Mouse (Mus musculus) CH12.LX (cell line): ENCODE measurements around the gene Mier3. TPM values are rescaled to one million over a fixed set of nuclear protein-coding genes. Genes with fewer than 3 reads are reported as not detected.

ENCODE experiments used
- DNase-seq: peaks from one replicate; pipeline ENCODE4 v3.0.0-alpha.2; 2013; ENCODE audit errors: extremely low read depth
- H3K27ac ChIP-seq: 2 replicates; pipeline ENCODE4 v1.5.1; 2012; ENCODE audit warnings: low read depth, mild to moderate bottlenecking, control low read depth, moderate library complexity; ENCODE audit not compliant: insufficient read depth
- H3K27me3 ChIP-seq: replicated peaks from 2 replicates; pipeline ENCODE3; 2012; ENCODE audit warnings: inconsistent platforms
- H3K36me3 ChIP-seq, 2 experiments: replicated peaks in 1 of 2; 2 replicates each; pipeline versions ENCODE3 to v1.6.1; 2012; ENCODE audit warnings: inconsistent platforms in 1 of 2, low read length in 1 of 2, mild to moderate bottlenecking in 1 of 2, mixed read lengths in 1 of 2, moderate library complexity in 1 of 2; ENCODE audit not compliant: control insufficient read depth in 1 of 2, insufficient read depth in 1 of 2
- H3K4me1 ChIP-seq, 2 experiments: 2 replicates each; pipeline ENCODE4 v1.6.1; 2012; ENCODE audit warnings: inconsistent platforms in 1 of 2, moderate library complexity in 1 of 2; ENCODE audit not compliant: insufficient read depth in 2 of 2, control insufficient read depth in 1 of 2
- H3K4me2 ChIP-seq: 2 replicates; pipeline ENCODE4 v1.6.1; 2012; ENCODE audit warnings: low read depth, mild to moderate bottlenecking, control low read depth; ENCODE audit not compliant: poor library complexity, insufficient read depth, severe bottlenecking
- H3K4me3 ChIP-seq, 3 experiments: fragments of 150-350 bp in 1 of 3; sonication (generic) in 1 of 3; replicated peaks in 1 of 3; 2 replicates each; pipeline versions ENCODE3 to v1.5.1; 2011 to 2012; ENCODE audit warnings: low read depth in 2 of 3, low read length in 2 of 3, mild to moderate bottlenecking in 2 of 3, moderate library complexity in 2 of 3, control low read depth in 1 of 3, improper control_type of control experiment in 1 of 3, inconsistent platforms in 1 of 3, mixed read lengths in 1 of 3; ENCODE audit not compliant: poor library complexity in 1 of 3
- H3K79me2 ChIP-seq: replicated peaks from 2 replicates; pipeline ENCODE4 v1.6.1; 2012; ENCODE audit warnings: mild to moderate bottlenecking, moderate library complexity; ENCODE audit not compliant: control insufficient read depth, poor library complexity, insufficient read depth, severe bottlenecking; ENCODE audit errors: extremely low read depth
- H3K9ac ChIP-seq: 2 replicates; pipeline ENCODE4 v1.6.1; 2012; ENCODE audit warnings: low read depth, mild to moderate bottlenecking, control low read depth, moderate library complexity; ENCODE audit not compliant: insufficient read depth
- H3K9me3 ChIP-seq: replicated peaks from 2 replicates; pipeline ENCODE3; 2012; ENCODE audit warnings: low read length, inconsistent platforms, mixed read lengths
- BHLHE40 ChIP-seq: IDR thresholded peaks from 2 replicates; pipeline ENCODE4 v1.6.1; 2011; ENCODE audit warnings: mild to moderate bottlenecking, low read depth, low read length, improper control_type of control experiment
- CHD1 ChIP-seq: IDR thresholded peaks from 2 replicates; pipeline ENCODE4 v1.6.1; 2012; ENCODE audit warnings: low read depth, low read length, improper control_type of control experiment, inconsistent platforms
- CHD2 ChIP-seq: IDR thresholded peaks from 2 replicates; pipeline ENCODE4 v1.6.1; 2011; ENCODE audit warnings: low read length, improper control_type of control experiment
- EP300 ChIP-seq: IDR thresholded peaks from 2 replicates; pipeline ENCODE4 v1.6.1; 2011; ENCODE audit warnings: low read length, improper control_type of control experiment
- GABPA ChIP-seq: IDR thresholded peaks from 2 replicates; pipeline ENCODE4 v1.6.1; 2012; ENCODE audit warnings: low read depth, low read length, improper control_type of control experiment, inconsistent platforms; ENCODE audit not compliant: insufficient replicate concordance
- HCFC1 ChIP-seq: IDR thresholded peaks from 2 replicates; pipeline ENCODE4 v1.6.1; 2012; ENCODE audit warnings: low read depth, mild to moderate bottlenecking, inconsistent platforms, low read length, improper control_type of control experiment
- IRF4 ChIP-seq: IDR thresholded peaks from 2 replicates; pipeline ENCODE4 v1.6.1; 2014; ENCODE audit warnings: low read depth, mild to moderate bottlenecking, inconsistent platforms, low read length, improper control_type of control experiment
- JUND ChIP-seq: conservative IDR thresholded peaks from 2 replicates; pipeline ENCODE4 v1.6.1; 2011; ENCODE audit warnings: low read depth, low read length, improper control_type of control experiment
- KAT2A ChIP-seq: IDR thresholded peaks from 2 replicates; pipeline ENCODE4 v1.6.1; 2012; ENCODE audit warnings: low read length, improper control_type of control experiment, inconsistent platforms; ENCODE audit not compliant: insufficient replicate concordance
- MAFK ChIP-seq: IDR thresholded peaks from 2 replicates; pipeline ENCODE4 v1.6.1; 2011; ENCODE audit warnings: low read length, improper control_type of control experiment; ENCODE audit not compliant: insufficient replicate concordance
- MAX ChIP-seq: IDR thresholded peaks from 2 replicates; pipeline ENCODE4 v1.6.1; 2011; ENCODE audit warnings: low read length, improper control_type of control experiment
- MAZ ChIP-seq: IDR thresholded peaks from 2 replicates; pipeline ENCODE4 v1.6.1; 2012; ENCODE audit warnings: low read depth, mild to moderate bottlenecking, inconsistent platforms, low read length, improper control_type of control experiment, moderate library complexity
- MXI1 ChIP-seq: IDR thresholded peaks from 2 replicates; pipeline ENCODE4 v1.6.1; 2011; ENCODE audit warnings: mild to moderate bottlenecking, low read depth, low read length, improper control_type of control experiment
- NELFE ChIP-seq: IDR thresholded peaks from 2 replicates; pipeline ENCODE4 v1.6.1; 2011; ENCODE audit warnings: low read depth, low read length, improper control_type of control experiment
- NRF1 ChIP-seq: IDR thresholded peaks from 2 replicates; pipeline ENCODE4 v1.6.1; 2014; ENCODE audit warnings: low read depth, mild to moderate bottlenecking, inconsistent platforms, low read length, improper control_type of control experiment, moderate library complexity
- POLR2A ChIP-seq: IDR thresholded peaks from 2 replicates; pipeline ENCODE4 v1.6.1; 2011; ENCODE audit warnings: low read depth, mild to moderate bottlenecking, improper control_type of control experiment, low read length
- RAD21 ChIP-seq: IDR thresholded peaks from 2 replicates; pipeline ENCODE4 v1.6.1; 2011; ENCODE audit warnings: low read depth, mild to moderate bottlenecking, low read length, improper control_type of control experiment, moderate library complexity
- SMC3 ChIP-seq: IDR thresholded peaks from 2 replicates; pipeline ENCODE4 v1.6.1; 2011; ENCODE audit warnings: low read depth, low read length, improper control_type of control experiment
- TCF12 ChIP-seq: IDR thresholded peaks from 2 replicates; pipeline ENCODE4 v1.6.1; 2014; ENCODE audit warnings: low read depth, mild to moderate bottlenecking, inconsistent platforms, low read length, improper control_type of control experiment
- USF1 ChIP-seq: IDR thresholded peaks from 2 replicates; pipeline ENCODE4 v1.6.1; 2014; ENCODE audit warnings: low read depth, mild to moderate bottlenecking, inconsistent platforms, low read length, improper control_type of control experiment
- ZC3H11A ChIP-seq: IDR thresholded peaks from 2 replicates; pipeline ENCODE4 v1.6.1; 2012; ENCODE audit warnings: low read depth, mild to moderate bottlenecking, inconsistent platforms, low read length, improper control_type of control experiment
- dilution Hi-C: fragments of 300-500 bp; cut with MboI; formaldehyde crosslinking; loops from 2 replicates; pipeline ENCODE4 v1.14.3; 2020; ENCODE audit warnings: low sequenced_read_pairs; ENCODE audit not compliant: extremely low pct_unique_long_range_greater_than_20kb, extremely low pct_ligation_motif_present
- in situ Hi-C: fragments of 300-500 bp; cut with MboI; formaldehyde crosslinking; loops from 3 replicates; pipeline ENCODE4 v1.14.3; 2019; ENCODE audit warnings: low sequenced_read_pairs, low pct_ligation_motif_present, low pct_unique_long_range_greater_than_20kb, mixed read lengths
- polyA plus RNA-seq: library from polyadenylated mRNA; unstranded; fragments of >175 nt; gene quantifications from 2 replicates; pipeline ENCODE4 v1.2.1, GENCODE M21; 2012; ENCODE audit warnings: low read depth; ENCODE audit not compliant: insufficient read length
- total RNA-seq, 2 experiments: library from RNA; depleted of rRNA; stranded (reverse); fragments of 300-350 nt in 1 of 2; fragments of >200 nt in 1 of 2; gene quantifications; 2 replicates each; pipeline ENCODE4 v1.2.3; 2012 to 2014

Mier3 gene
- total and polyA plus RNA-seq, 3 experiments: 3.3 to 7.3 (median 7.0) TPM

GRCm38 (mm10) chr13:111660556-111660955, 20.2 kb upstream of the Mier3 start:
- TF ChIP-seq KAT2A (no peak), SMC3 (no peak), MAFK (no peak), USF1 (no peak), IRF4 (no peak), TCF12 (no peak), EP300 (no peak), HCFC1 (no peak), CHD1 (no peak), GABPA (no peak), RAD21 (no peak)
- Histone ChIP-seq H3K4me3 (no peak overlapping the region), H3K4me1 (no peaks in the 10 kb centered on the region; a peak in 1 of 4 replicates), H3K4me2 (no peak overlapping the region), H3K9me3 (no peaks in the 10 kb centered on the region), H3K36me3 (no peaks in the 10 kb centered on the region), H3K9ac (no peak overlapping the region), H3K27ac (no peak overlapping the region), H3K79me2 (no peaks in the 10 kb centered on the region), H3K27me3 (no peaks in the 10 kb centered on the region)
- in situ Hi-C loops: no loop called here
- no peak for DNase-seq
- dilution Hi-C loops: no loop called here

GRCm38 (mm10) chr13:111668016-111668415, 12.8 kb upstream of the Mier3 start:
- TF ChIP-seq CHD2: no peak
- no peak for TF ChIP-seq RAD21
- no peak for TF ChIP-seq MAZ
- no peak for TF ChIP-seq EP300
- no peak for TF ChIP-seq USF1
- TF ChIP-seq BHLHE40: no peak
- TF ChIP-seq NELFE: no peak
- TF ChIP-seq JUND: no peak
- no peak for TF ChIP-seq MXI1
- no peak for TF ChIP-seq TCF12
- no peak for TF ChIP-seq ZC3H11A
- TF ChIP-seq POLR2A: no peak
- TF ChIP-seq GABPA: no peak
- TF ChIP-seq SMC3: no peak
- TF ChIP-seq MAX: no peak
- TF ChIP-seq NRF1: no peak
- no peak for TF ChIP-seq HCFC1
- no peaks in the 10 kb centered on the region for H3K9me3 ChIP-seq
- no peak for DNase-seq
- no peaks in the 10 kb centered on the region for H3K27me3 ChIP-seq
- H3K36me3 ChIP-seq: no peaks in the 10 kb centered on the region
- no peak overlapping the region for H3K27ac ChIP-seq
- dilution Hi-C loops (no loop called here), in situ Hi-C loops (no loop called here)
- H3K4me1 ChIP-seq: no peaks in the 10 kb centered on the region
- no peak overlapping the region for H3K4me2 ChIP-seq
- H3K4me3 ChIP-seq: no peak overlapping the region
- H3K79me2 ChIP-seq: no peaks in the 10 kb centered on the region
- no peak overlapping the region for H3K9ac ChIP-seq
